Mouse (Mus musculus): ENCODE data around the gene Smarcd3. TPM values are rescaled to one million over a fixed set of nuclear protein-coding genes. Genes with fewer than 3 reads are reported as not detected.

The Smarcd3 gene
- polyA plus RNA-seq, 1 experiment from 2014 or later, result 181 TPM

- Histone ChIP-seq H3K9ac (replicated peaks; ENCODE audit: low read depth, low read length) (no peak overlapping the region), H3K36me3 (ENCODE audit: control insufficient read depth, insufficient read depth) (no peaks in the 10 kb centered on the region), H3K9me3 (ENCODE audit: control insufficient read depth, low read length) (no peaks in the 10 kb centered on the region), H3K27ac (ENCODE audit: low read length) (no peak overlapping the region), H3K4me2 (ENCODE audit: low read length) (peak overlapping the region; percentile 93), H3K27me3 (replicated peaks; ENCODE audit: control insufficient read depth, insufficient read depth, low read length) (no peaks in the 10 kb centered on the region), H3K4me3 (replicated peaks; ENCODE audit: low read length) (no peak overlapping the region; the same call in none of the 2 replicates), H3K4me1 (replicated peaks; ENCODE audit: control insufficient read depth, insufficient read depth, low read length) (peaks cover 82% of the 10 kb centered on the region)
- 69% methylated on average over 2 of the region's 2 CpGs for WGBS
- no peak for ATAC-seq
Observed at GRCm38 (mm10) chr5:24600236-24600635, 24.0 kb downstream of the Smarcd3 start.

GRCm38 (mm10) chr5:24599137-24599536 is 25.1 kb downstream of the Smarcd3 start:
- H3K36me3 ChIP-seq (ENCODE audit: control insufficient read depth, insufficient read depth), result peaks cover 6% of the 10 kb centered on the region
- H3K4me1 ChIP-seq (replicated peaks; ENCODE audit: control insufficient read depth, insufficient read depth, low read length), result peaks cover 82% of the 10 kb centered on the region
- peak overlapping the region; percentile 85 for H3K4me2 ChIP-seq (ENCODE audit: low read length)
- ATAC-seq, result no peak
- H3K9ac ChIP-seq (replicated peaks; ENCODE audit: low read depth, low read length), result peak overlapping the region; percentile 93
- H3K27me3 ChIP-seq (replicated peaks; ENCODE audit: control insufficient read depth, insufficient read depth, low read length), result no peaks in the 10 kb centered on the region
- 13% methylated on average over 8 of the region's 8 CpGs for WGBS
- peak overlapping the region; percentile 67 for H3K4me3 ChIP-seq (replicated peaks; ENCODE audit: low read length)
- peak overlapping the region; percentile 95 for H3K27ac ChIP-seq (ENCODE audit: low read length)
- no peaks in the 10 kb centered on the region for H3K9me3 ChIP-seq (ENCODE audit: control insufficient read depth, low read length)

- H3K4me3 ChIP-seq (replicated peaks; ENCODE audit: low read length), result peak overlapping the region; percentile 67
- peak overlapping the region; percentile 93 for H3K9ac ChIP-seq (replicated peaks; ENCODE audit: low read depth, low read length)
- H3K27me3 ChIP-seq (replicated peaks; ENCODE audit: control insufficient read depth, insufficient read depth, low read length), result no peaks in the 10 kb centered on the region
- H3K36me3 ChIP-seq (ENCODE audit: control insufficient read depth, insufficient read depth), result peaks cover 8% of the 10 kb centered on the region
- H3K4me2 ChIP-seq (ENCODE audit: low read length), result peak overlapping the region; percentile 85
- peaks cover 76% of the 10 kb centered on the region for H3K4me1 ChIP-seq (replicated peaks; ENCODE audit: control insufficient read depth, insufficient read depth, low read length)
- peak overlapping the region; percentile 95 for H3K27ac ChIP-seq (ENCODE audit: low read length)
- ATAC-seq, result peak; percentile 9; the same call in 1 of the 2 replicates
- whole genome bisulfite sequencing, result under 1% methylated on average over 29 of the region's 41 CpGs
- no peaks in the 10 kb centered on the region for H3K9me3 ChIP-seq (ENCODE audit: control insufficient read depth, low read length)
Observed at GRCm38 (mm10) chr5:24598570-24599006, 25.6 kb downstream of the Smarcd3 start.

- Histone ChIP-seq H3K9ac (replicated peaks; ENCODE audit: low read depth, low read length) (peak overlapping the region; percentile 93), H3K27ac (ENCODE audit: low read length) (peak overlapping the region; percentile 95), H3K36me3 (ENCODE audit: control insufficient read depth, insufficient read depth) (peaks cover 13% of the 10 kb centered on the region), H3K27me3 (replicated peaks; ENCODE audit: control insufficient read depth, insufficient read depth, low read length) (no peaks in the 10 kb centered on the region), H3K4me2 (ENCODE audit: low read length) (peak overlapping the region; percentile 85), H3K9me3 (ENCODE audit: control insufficient read depth, low read length) (no peaks in the 10 kb centered on the region), H3K4me3 (replicated peaks; ENCODE audit: low read length) (peak overlapping the region; percentile 67), H3K4me1 (replicated peaks; ENCODE audit: control insufficient read depth, insufficient read depth, low read length) (peaks cover 71% of the 10 kb centered on the region)
- ATAC-seq, result no peak
- WGBS, result 9% methylated on average over 15 of the region's 15 CpGs
Observed at GRCm38 (mm10) chr5:24597901-24598569, 26.2 kb downstream of the Smarcd3 start.

GRCm38 (mm10) chr5:24597221-24597728 is 26.9 kb downstream of the Smarcd3 start:
- Histone ChIP-seq H3K4me2 (ENCODE audit: low read length) (peak overlapping the region; percentile 72), H3K4me1 (replicated peaks; ENCODE audit: control insufficient read depth, insufficient read depth, low read length) (peaks cover 63% of the 10 kb centered on the region), H3K27me3 (replicated peaks; ENCODE audit: control insufficient read depth, insufficient read depth, low read length) (no peaks in the 10 kb centered on the region), H3K9me3 (ENCODE audit: control insufficient read depth, low read length) (no peaks in the 10 kb centered on the region), H3K36me3 (ENCODE audit: control insufficient read depth, insufficient read depth) (peaks cover 20% of the 10 kb centered on the region), H3K4me3 (replicated peaks; ENCODE audit: low read length) (peak overlapping the region; percentile 35), H3K9ac (replicated peaks; ENCODE audit: low read depth, low read length) (peak overlapping the region; percentile 51), H3K27ac (ENCODE audit: low read length) (peak overlapping the region; percentile 98)
- peak; percentile 47 for ATAC-seq
- WGBS, result 26% methylated on average over 2 of the region's 2 CpGs

GRCm38 (mm10) chr5:24596519-24597171 is 27.6 kb downstream of the Smarcd3 start:
- Histone ChIP-seq H3K9ac (replicated peaks; ENCODE audit: low read depth, low read length) (peak overlapping the region; percentile 51), H3K9me3 (ENCODE audit: control insufficient read depth, low read length) (no peaks in the 10 kb centered on the region), H3K4me1 (replicated peaks; ENCODE audit: control insufficient read depth, insufficient read depth, low read length) (peaks cover 62% of the 10 kb centered on the region), H3K4me2 (ENCODE audit: low read length) (peak overlapping the region; percentile 72), H3K27me3 (replicated peaks; ENCODE audit: control insufficient read depth, insufficient read depth, low read length) (no peaks in the 10 kb centered on the region), H3K27ac (ENCODE audit: low read length) (peak overlapping the region; percentile 98), H3K36me3 (ENCODE audit: control insufficient read depth, insufficient read depth) (peaks cover 20% of the 10 kb centered on the region), H3K4me3 (replicated peaks; ENCODE audit: low read length) (peak overlapping the region; percentile 35)
- ATAC-seq, result peak; percentile 68
- WGBS, result 6% methylated on average over 11 of the region's 11 CpGs

GRCm38 (mm10) chr5:24595786-24596380 is 28.3 kb downstream of the Smarcd3 start:
- Histone ChIP-seq H3K4me2 (ENCODE audit: low read length) (peak overlapping the region; percentile 72), H3K27me3 (replicated peaks; ENCODE audit: control insufficient read depth, insufficient read depth, low read length) (no peaks in the 10 kb centered on the region), H3K4me1 (replicated peaks; ENCODE audit: control insufficient read depth, insufficient read depth, low read length) (peaks cover 61% of the 10 kb centered on the region), H3K4me3 (replicated peaks; ENCODE audit: low read length) (peak overlapping the region; percentile 35), H3K9ac (replicated peaks; ENCODE audit: low read depth, low read length) (peak overlapping the region; percentile 51), H3K27ac (ENCODE audit: low read length) (peak overlapping the region; percentile 98), H3K9me3 (ENCODE audit: control insufficient read depth, low read length) (no peaks in the 10 kb centered on the region), H3K36me3 (ENCODE audit: control insufficient read depth, insufficient read depth) (peaks cover 23% of the 10 kb centered on the region)
- no peak for ATAC-seq
- WGBS, result 35% methylated on average over 14 of the region's 14 CpGs

GRCm38 (mm10) chr5:24595261-24595660 is 28.9 kb downstream of the Smarcd3 start:
- Histone ChIP-seq H3K9me3 (ENCODE audit: control insufficient read depth, low read length) (no peaks in the 10 kb centered on the region), H3K9ac (replicated peaks; ENCODE audit: low read depth, low read length) (peak overlapping the region; percentile 51; the same call in 1 of the 2 replicates), H3K4me2 (ENCODE audit: low read length) (peak overlapping the region; percentile 72; the same call in 1 of the 2 replicates), H3K36me3 (ENCODE audit: control insufficient read depth, insufficient read depth) (peaks cover 23% of the 10 kb centered on the region), H3K4me1 (replicated peaks; ENCODE audit: control insufficient read depth, insufficient read depth, low read length) (peaks cover 55% of the 10 kb centered on the region), H3K27ac (ENCODE audit: low read length) (peak overlapping the region; percentile 98), H3K27me3 (replicated peaks; ENCODE audit: control insufficient read depth, insufficient read depth, low read length) (no peaks in the 10 kb centered on the region), H3K4me3 (replicated peaks; ENCODE audit: low read length) (no peak overlapping the region; the same call in 1 of the 2 replicates)
- 91% methylated on average over 5 of the region's 5 CpGs for WGBS
- ATAC-seq, result no peak

GRCm38 (mm10) chr5:24594346-24594745 is 29.9 kb downstream of the Smarcd3 start:
- Histone ChIP-seq H3K9ac (replicated peaks; ENCODE audit: low read depth, low read length) (no peak overlapping the region), H3K9me3 (ENCODE audit: control insufficient read depth, low read length) (no peaks in the 10 kb centered on the region), H3K27ac (ENCODE audit: low read length) (no peak overlapping the region), H3K27me3 (replicated peaks; ENCODE audit: control insufficient read depth, insufficient read depth, low read length) (no peaks in the 10 kb centered on the region), H3K36me3 (ENCODE audit: control insufficient read depth, insufficient read depth) (peaks cover 23% of the 10 kb centered on the region), H3K4me2 (ENCODE audit: low read length) (no peak overlapping the region), H3K4me3 (replicated peaks; ENCODE audit: low read length) (no peak overlapping the region), H3K4me1 (replicated peaks; ENCODE audit: control insufficient read depth, insufficient read depth, low read length) (peaks cover 48% of the 10 kb centered on the region)
- no peak for ATAC-seq
- 91% methylated on average over 5 of the region's 5 CpGs for WGBS
